Mouse (Mus musculus) CH12.LX (cell line): Measurements from ENCODE around the gene Trmt10c.

Experiments
- BHLHE40 ChIP-seq: IDR thresholded peaks from 2 replicates; pipeline ENCODE4 v1.6.1; 2011; ENCODE audit warnings: mild to moderate bottlenecking, low read depth, low read length, improper control_type of control experiment
- CHD2 ChIP-seq: IDR thresholded peaks from 2 replicates; pipeline ENCODE4 v1.6.1; 2011; ENCODE audit warnings: low read length, improper control_type of control experiment
- CTCF ChIP-seq, 2 experiments: IDR thresholded peaks in 1 of 2; conservative IDR thresholded peaks in 1 of 2; 2 replicates each; pipeline ENCODE4 v1.5.1; 2011 to 2012; ENCODE audit warnings: low read depth in 2 of 2, low read length in 2 of 2, improper control_type of control experiment in 1 of 2, inconsistent platforms in 1 of 2, mild to moderate bottlenecking in 1 of 2, moderate library complexity in 1 of 2
- E2F4 ChIP-seq: IDR thresholded peaks from 2 replicates; pipeline ENCODE4 v1.6.1; 2011; ENCODE audit warnings: low read depth, low read length, improper control_type of control experiment; ENCODE audit not compliant: insufficient replicate concordance
- EP300 ChIP-seq: IDR thresholded peaks from 2 replicates; pipeline ENCODE4 v1.6.1; 2011; ENCODE audit warnings: low read length, improper control_type of control experiment
- HCFC1 ChIP-seq: IDR thresholded peaks from 2 replicates; pipeline ENCODE4 v1.6.1; 2012; ENCODE audit warnings: low read depth, mild to moderate bottlenecking, inconsistent platforms, low read length, improper control_type of control experiment
- JUND ChIP-seq: conservative IDR thresholded peaks from 2 replicates; pipeline ENCODE4 v1.6.1; 2011; ENCODE audit warnings: low read depth, low read length, improper control_type of control experiment
- KAT2A ChIP-seq: IDR thresholded peaks from 2 replicates; pipeline ENCODE4 v1.6.1; 2012; ENCODE audit warnings: low read length, improper control_type of control experiment, inconsistent platforms; ENCODE audit not compliant: insufficient replicate concordance
- MAFK ChIP-seq: IDR thresholded peaks from 2 replicates; pipeline ENCODE4 v1.6.1; 2011; ENCODE audit warnings: low read length, improper control_type of control experiment; ENCODE audit not compliant: insufficient replicate concordance
- MAX ChIP-seq: IDR thresholded peaks from 2 replicates; pipeline ENCODE4 v1.6.1; 2011; ENCODE audit warnings: low read length, improper control_type of control experiment
- POLR2A ChIP-seq: IDR thresholded peaks from 2 replicates; pipeline ENCODE4 v1.6.1; 2011; ENCODE audit warnings: low read depth, mild to moderate bottlenecking, improper control_type of control experiment, low read length
- TCF12 ChIP-seq: IDR thresholded peaks from 2 replicates; pipeline ENCODE4 v1.6.1; 2014; ENCODE audit warnings: low read depth, mild to moderate bottlenecking, inconsistent platforms, low read length, improper control_type of control experiment
- USF1 ChIP-seq: IDR thresholded peaks from 2 replicates; pipeline ENCODE4 v1.6.1; 2014; ENCODE audit warnings: low read depth, mild to moderate bottlenecking, inconsistent platforms, low read length, improper control_type of control experiment
- ZNF384 ChIP-seq: IDR thresholded peaks from 2 replicates; pipeline ENCODE4 v1.6.1; 2012; ENCODE audit warnings: low read depth, low read length, improper control_type of control experiment, inconsistent platforms

DNA sequence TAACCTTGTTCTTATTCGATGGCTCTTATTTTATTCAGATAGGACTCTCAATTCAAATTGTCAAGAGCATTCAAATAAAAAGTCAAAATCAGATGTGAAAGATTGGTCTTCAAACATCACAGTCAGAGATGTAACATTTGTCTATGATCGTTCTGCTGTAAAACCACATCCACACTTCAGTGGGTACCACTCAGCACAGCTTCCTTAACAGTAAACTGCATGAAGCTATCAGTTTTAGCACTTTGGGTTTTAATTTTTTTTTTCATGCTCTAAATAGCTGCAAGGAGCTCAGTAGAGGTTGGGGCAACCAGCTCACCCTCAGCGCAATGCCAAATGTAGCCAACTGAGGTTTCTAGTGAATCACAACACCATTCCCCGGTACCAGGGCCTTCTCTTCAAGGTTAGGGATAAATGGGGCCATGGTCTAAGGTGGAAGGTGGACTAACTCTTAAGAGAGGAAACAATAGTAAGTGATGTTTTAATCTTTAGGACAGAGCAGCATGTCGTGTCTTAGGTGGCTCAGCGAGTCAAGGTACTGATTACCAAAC lies 31.0 kb upstream of the Trmt10c start:
- TF ChIP-seq MAX = no peak
- TF ChIP-seq EP300 = peak; percentile 70
- no peak for TF ChIP-seq KAT2A
- no peak for TF ChIP-seq BHLHE40
- no peak for TF ChIP-seq CTCF (conservative IDR thresholded peaks at IDR 0.05 in 1 of 2, IDR thresholded peaks at IDR 0.05 in 1 of 2; ENCODE audit: low read depth in 2 of 2, low read length in 2 of 2)
- TF ChIP-seq POLR2A = no peak
- no peak for TF ChIP-seq HCFC1
- no peak for TF ChIP-seq USF1
- TF ChIP-seq TCF12 = no peak
- TF ChIP-seq ZNF384 = peak; percentile 72
- no peak for TF ChIP-seq MAFK
- 0 out of 2 replicates have a peak, but pooled peaks have one; percentile 16 for TF ChIP-seq CHD2
- no peak; the same call in 1 of the 2 replicates for TF ChIP-seq JUND
- TF ChIP-seq E2F4 = no peak
